Mouse (Mus musculus): ENCODE measurements around the gene Slc4a3. TPM values are rescaled to one million over a fixed set of nuclear protein-coding genes. Genes with fewer than 3 reads are reported as not detected.

Slc4a3 gene
- polyA plus RNA-seq, 1 experiment from 2014 or later = 1.1 TPM

DNA sequence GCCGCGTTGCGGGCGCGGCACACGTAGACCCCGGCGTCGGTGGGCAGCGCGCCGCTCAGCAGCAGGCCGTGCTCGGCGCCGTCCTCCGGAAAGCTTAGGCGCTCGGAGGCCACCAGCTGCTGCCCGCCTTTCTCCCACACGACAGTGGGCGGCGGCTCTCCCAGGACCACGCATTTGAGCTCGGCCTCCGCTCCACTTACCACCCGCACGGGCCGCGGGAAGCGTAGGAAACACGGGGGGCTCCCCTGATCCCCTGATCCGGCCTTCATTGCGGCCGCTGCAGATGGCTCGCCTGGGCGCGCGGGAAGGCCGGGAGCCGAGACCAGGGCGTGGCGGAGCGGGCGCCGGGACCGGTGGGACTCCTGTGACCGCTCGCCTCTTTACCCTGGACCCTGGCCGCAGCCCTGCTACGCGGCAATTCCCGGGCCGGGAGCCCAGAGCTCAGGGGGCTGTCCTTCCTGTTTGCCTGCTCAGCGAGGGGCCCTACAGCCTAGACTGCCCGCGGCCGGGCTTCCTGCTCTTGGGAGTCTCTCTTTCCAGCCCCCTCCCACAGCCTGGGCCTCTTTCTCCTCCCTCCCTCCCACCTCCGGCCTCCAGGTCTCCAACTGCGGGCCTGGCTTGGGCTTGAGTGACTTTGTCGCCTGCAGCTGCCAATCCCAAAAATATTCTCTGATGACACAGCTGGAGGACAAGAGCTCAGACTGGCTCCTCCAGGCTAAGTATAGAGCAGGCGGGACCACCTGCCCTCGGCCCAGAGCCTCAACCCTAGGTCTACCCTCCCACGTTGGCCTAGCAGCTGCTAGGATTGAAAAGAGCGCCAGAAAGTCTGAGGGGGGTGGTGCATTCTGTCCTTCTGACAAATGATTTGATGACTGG is 39.9 kb upstream of the Slc4a3 start, which contains the start of gene Obsl1:
Gene Obsl1 (minus strand): TSS at position 497 of the 876 bp plus-strand sequence.
- peak within 1 kb of the TSS; percentile 43 for H3K27ac ChIP-seq (ENCODE audit: low read length)
- peak within 1 kb of the TSS; percentile 63 for H3K4me2 ChIP-seq (ENCODE audit: low read depth, low read length)
- no peaks in the 10 kb centered on the region; the same call in 1 of the 2 replicates for H3K4me1 ChIP-seq (ENCODE audit: control insufficient read depth, low read depth, low read length)
- H3K36me3 ChIP-seq (ENCODE audit: control insufficient read depth, insufficient read depth) = no peaks in the 10 kb centered on the region
- H3K9ac ChIP-seq (ENCODE audit: low read depth, low read length) = peak within 1 kb of the TSS; percentile 56
- peaks cover 44% of the 10 kb centered on the region for H3K27me3 ChIP-seq (ENCODE audit: control insufficient read depth, insufficient read depth, low read depth, low read length)
- H3K4me3 ChIP-seq (ENCODE audit: low read depth, low read length) = peak within 1 kb of the TSS; percentile 60
- 1% methylated on average over 64 of the region's 65 CpGs for WGBS (ENCODE audit: insufficient replicate concordance)
- H3K9me3 ChIP-seq (replicated peaks; ENCODE audit: control insufficient read depth, low read length) = no peaks in the 10 kb centered on the region
- peak; percentile 79 for ATAC-seq (ENCODE audit: low read depth)

GRCm38 (mm10) chr1:75507006-75507405 is 39.1 kb upstream of the Slc4a3 start, which contains the start of gene Inha:
Inha (plus strand) TSS chr1:75507077.
- Histone ChIP-seq H3K4me2 (ENCODE audit: low read depth, low read length) (peak within 1 kb of the TSS; percentile 63), H3K4me1 (ENCODE audit: control insufficient read depth, low read depth, low read length) (no peaks in the 10 kb centered on the region; the same call in 1 of the 2 replicates), H3K36me3 (ENCODE audit: control insufficient read depth, insufficient read depth) (no peaks in the 10 kb centered on the region), H3K27ac (ENCODE audit: low read length) (peak within 1 kb of the TSS; percentile 43), H3K9me3 (replicated peaks; ENCODE audit: control insufficient read depth, low read length) (no peaks in the 10 kb centered on the region), H3K27me3 (ENCODE audit: control insufficient read depth, insufficient read depth, low read depth, low read length) (peaks cover 44% of the 10 kb centered on the region), H3K4me3 (ENCODE audit: low read depth, low read length) (peak within 1 kb of the TSS; percentile 60), H3K9ac (ENCODE audit: low read depth, low read length) (peak within 1 kb of the TSS; percentile 56)
- ATAC-seq (ENCODE audit: low read depth) = no peak
- WGBS (ENCODE audit: insufficient replicate concordance) = 48% methylated on average over 10 of the region's 10 CpGs

GRCm38 (mm10) chr1:75509586-75509985 is 36.5 kb upstream of the Slc4a3 start:
- Histone ChIP-seq H3K27me3 (ENCODE audit: control insufficient read depth, insufficient read depth, low read depth, low read length) (peaks cover 32% of the 10 kb centered on the region), H3K36me3 (ENCODE audit: control insufficient read depth, insufficient read depth) (no peaks in the 10 kb centered on the region), H3K9me3 (replicated peaks; ENCODE audit: control insufficient read depth, low read length) (no peaks in the 10 kb centered on the region), H3K4me1 (ENCODE audit: control insufficient read depth, low read depth, low read length) (no peaks in the 10 kb centered on the region; the same call in 1 of the 2 replicates), H3K9ac (ENCODE audit: low read depth, low read length) (no peak overlapping the region), H3K4me2 (ENCODE audit: low read depth, low read length) (no peak overlapping the region), H3K27ac (ENCODE audit: low read length) (no peak overlapping the region), H3K4me3 (ENCODE audit: low read depth, low read length) (no peak overlapping the region)
- ATAC-seq (ENCODE audit: low read depth) = no peak
- WGBS (ENCODE audit: insufficient replicate concordance) = 60% methylated on average over 20 of the region's 20 CpGs

DNA sequence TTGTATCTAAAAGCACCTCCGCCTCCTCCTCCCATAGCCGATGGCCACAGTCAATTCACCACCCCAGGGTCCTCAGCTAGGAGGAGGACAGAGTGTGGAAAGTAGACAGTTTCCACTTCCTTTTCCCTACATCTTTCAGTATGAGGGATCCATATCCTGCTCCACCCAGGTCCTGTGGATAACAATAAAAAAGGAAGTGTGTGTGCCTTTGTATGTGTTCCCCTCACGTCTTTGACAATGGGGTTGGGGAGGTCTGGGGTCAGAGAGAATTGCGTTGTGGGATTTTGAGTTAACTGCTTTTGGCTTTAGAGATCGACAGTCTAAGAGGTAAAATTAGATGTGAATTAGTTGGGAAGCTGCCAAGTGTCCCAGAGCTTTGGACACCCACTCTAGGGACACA is 35.9 kb upstream of the Slc4a3 start:
- WGBS (ENCODE audit: insufficient replicate concordance) = 39% methylated on average over 5 of the region's 5 CpGs
- Histone ChIP-seq H3K27me3 (ENCODE audit: control insufficient read depth, insufficient read depth, low read depth, low read length) (peaks cover 26% of the 10 kb centered on the region), H3K27ac (ENCODE audit: low read length) (no peak overlapping the region), H3K36me3 (ENCODE audit: control insufficient read depth, insufficient read depth) (no peaks in the 10 kb centered on the region), H3K9ac (ENCODE audit: low read depth, low read length) (no peak overlapping the region), H3K9me3 (replicated peaks; ENCODE audit: control insufficient read depth, low read length) (no peaks in the 10 kb centered on the region), H3K4me3 (ENCODE audit: low read depth, low read length) (no peak overlapping the region), H3K4me1 (ENCODE audit: control insufficient read depth, low read depth, low read length) (no peaks in the 10 kb centered on the region; the same call in 1 of the 2 replicates), H3K4me2 (ENCODE audit: low read depth, low read length) (no peak overlapping the region)
- no peak for ATAC-seq (ENCODE audit: low read depth)

DNA sequence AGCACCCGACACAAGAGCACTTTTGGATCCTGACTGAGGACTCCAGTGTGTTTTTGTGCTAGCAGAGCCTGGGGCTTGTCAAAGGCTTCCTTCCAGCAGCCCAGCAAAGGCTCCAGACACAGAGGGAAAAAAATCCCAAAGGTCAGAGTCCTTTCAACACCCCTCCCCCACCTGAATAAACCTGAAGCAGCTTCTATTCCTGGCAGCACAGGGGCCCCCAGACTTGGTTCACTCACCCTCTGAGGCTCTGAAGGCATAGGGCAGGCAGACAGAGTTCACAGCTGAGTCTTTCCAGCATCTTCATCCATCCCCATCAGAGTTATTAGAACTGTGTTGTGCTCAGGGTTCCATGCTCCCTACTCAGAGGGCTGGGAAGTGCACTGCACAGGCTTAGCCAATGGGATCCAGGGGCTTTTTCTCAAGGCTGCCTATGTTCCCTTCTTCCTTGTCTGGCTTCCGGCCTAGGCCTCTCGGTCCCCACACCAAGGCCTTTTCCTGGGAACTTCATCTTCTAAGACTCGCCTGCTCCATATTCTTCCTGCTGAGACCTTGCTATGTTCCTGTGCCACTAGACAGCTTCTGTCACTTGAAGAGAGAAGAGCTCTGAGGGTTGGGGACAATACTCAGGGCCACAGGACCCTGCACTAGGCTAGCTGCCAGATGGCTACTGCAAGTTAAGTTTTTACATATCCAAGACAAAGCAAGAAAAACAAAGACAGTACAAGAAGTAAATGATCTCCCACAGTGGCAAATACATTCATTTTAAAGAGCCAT is 34.4 kb upstream of the Slc4a3 start:
- Histone ChIP-seq H3K4me2 (ENCODE audit: low read depth, low read length) (no peak overlapping the region), H3K4me1 (ENCODE audit: control insufficient read depth, low read depth, low read length) (no peaks in the 10 kb centered on the region; the same call in 1 of the 2 replicates), H3K9me3 (replicated peaks; ENCODE audit: control insufficient read depth, low read length) (no peaks in the 10 kb centered on the region), H3K27me3 (ENCODE audit: control insufficient read depth, insufficient read depth, low read depth, low read length) (peaks cover 12% of the 10 kb centered on the region), H3K36me3 (ENCODE audit: control insufficient read depth, insufficient read depth) (no peaks in the 10 kb centered on the region), H3K27ac (ENCODE audit: low read length) (no peak overlapping the region), H3K9ac (ENCODE audit: low read depth, low read length) (no peak overlapping the region), H3K4me3 (ENCODE audit: low read depth, low read length) (no peak overlapping the region)
- ATAC-seq (ENCODE audit: low read depth) = no peak
- 52% methylated on average over 4 of the region's 4 CpGs for WGBS (ENCODE audit: insufficient replicate concordance)

GRCm38 (mm10) chr1:75512550-75512949 is 33.5 kb upstream of the Slc4a3 start:
- Histone ChIP-seq H3K9me3 (replicated peaks; ENCODE audit: control insufficient read depth, low read length) (no peaks in the 10 kb centered on the region), H3K27me3 (ENCODE audit: control insufficient read depth, insufficient read depth, low read depth, low read length) (peaks cover 2% of the 10 kb centered on the region; the same call in 1 of the 2 replicates), H3K27ac (ENCODE audit: low read length) (no peak overlapping the region), H3K4me1 (ENCODE audit: control insufficient read depth, low read depth, low read length) (no peaks in the 10 kb centered on the region; the same call in 1 of the 2 replicates), H3K4me2 (ENCODE audit: low read depth, low read length) (no peak overlapping the region), H3K9ac (ENCODE audit: low read depth, low read length) (no peak overlapping the region), H3K36me3 (ENCODE audit: control insufficient read depth, insufficient read depth) (no peaks in the 10 kb centered on the region), H3K4me3 (ENCODE audit: low read depth, low read length) (no peak overlapping the region)
- WGBS (ENCODE audit: insufficient replicate concordance) = 60% methylated on average over 3 of the region's 3 CpGs
- ATAC-seq (ENCODE audit: low read depth) = no peak

- H3K27me3 ChIP-seq (ENCODE audit: control insufficient read depth, insufficient read depth, low read depth, low read length) = no peaks in the 10 kb centered on the region
- no peak overlapping the region for H3K4me3 ChIP-seq (ENCODE audit: low read depth, low read length)
- ATAC-seq (ENCODE audit: low read depth) = no peak
- peaks cover 3% of the 10 kb centered on the region for H3K4me1 ChIP-seq (ENCODE audit: control insufficient read depth, low read depth, low read length)
- H3K9me3 ChIP-seq (replicated peaks; ENCODE audit: control insufficient read depth, low read length) = no peaks in the 10 kb centered on the region
- H3K4me2 ChIP-seq (ENCODE audit: low read depth, low read length) = no peak overlapping the region
- no peak overlapping the region for H3K9ac ChIP-seq (ENCODE audit: low read depth, low read length)
- no peaks in the 10 kb centered on the region for H3K36me3 ChIP-seq (ENCODE audit: control insufficient read depth, insufficient read depth)
- no peak overlapping the region for H3K27ac ChIP-seq (ENCODE audit: low read length)
- WGBS (ENCODE audit: insufficient replicate concordance) = 57% methylated on average over 15 of the region's 15 CpGs
Measured at GRCm38 (mm10) chr1:75516703-75517380, 29.2 kb upstream of the Slc4a3 start.

GRCm38 (mm10) chr1:75517984-75518383 is 28.1 kb upstream of the Slc4a3 start:
- H3K9ac ChIP-seq (ENCODE audit: low read depth, low read length) = no peak overlapping the region
- no peak overlapping the region for H3K4me3 ChIP-seq (ENCODE audit: low read depth, low read length)
- no peak overlapping the region for H3K4me2 ChIP-seq (ENCODE audit: low read depth, low read length)
- H3K27me3 ChIP-seq (ENCODE audit: control insufficient read depth, insufficient read depth, low read depth, low read length) = no peaks in the 10 kb centered on the region
- no peaks in the 10 kb centered on the region for H3K36me3 ChIP-seq (ENCODE audit: control insufficient read depth, insufficient read depth)
- 74% methylated on average over 3 of the region's 4 CpGs for WGBS (ENCODE audit: insufficient replicate concordance)
- H3K9me3 ChIP-seq (replicated peaks; ENCODE audit: control insufficient read depth, low read length) = no peaks in the 10 kb centered on the region
- ATAC-seq (ENCODE audit: low read depth) = no peak
- peaks cover 5% of the 10 kb centered on the region for H3K4me1 ChIP-seq (ENCODE audit: control insufficient read depth, low read depth, low read length)
- H3K27ac ChIP-seq (ENCODE audit: low read length) = no peak overlapping the region
